Mouse (Mus musculus): ENCODE measurements at regions not wholly inside any gene's neighbourhood (a gene's known extent, or its start where the extent isn't known, plus 50 kb on each side); places are given as distances from the start of the nearest gene placed in this dataset.

- TF ChIP-seq CTCF (IDR thresholded peaks at IDR 0.05; ENCODE audit: low read depth, low read length) (no peak), GATA1 (IDR thresholded peaks at IDR 0.05; ENCODE audit: borderline replicate concordance, low read length) (no peak), GATA2 (IDR thresholded peaks at IDR 0.05; ENCODE audit: borderline replicate concordance, low read depth, low read length) (no peak), TAL1 (conservative IDR thresholded peaks at IDR 0.05; ENCODE audit: low read depth, low read length) (no peak)
These were observed 94.8 kb upstream of the Fggy start for GRCm38 (mm10) chr4:95462476-95462875.

Measured in G1E (cell line).